Mouse (Mus musculus) spleen, postnatal 14 days (tissue): ENCODE measurements around the gene Musk.

ENCODE experiments used
- DNase-seq, 2 experiments: peaks; one replicate each; pipeline ENCODE4 v3.0.0; 2021 to 2022; ENCODE audit warnings: low spot score in 2 of 2

The Musk gene

GRCm38 (mm10) chr4:58413188-58414185, 127.7 kb downstream of the Musk start:
- DNase-seq = no peak

GRCm38 (mm10) chr4:58415537-58415936, 129.8 kb downstream of the Musk start:
- no peak for DNase-seq

GRCm38 (mm10) chr4:58417319-58417718, 131.6 kb downstream of the Musk start:
- no peak for DNase-seq

GRCm38 (mm10) chr4:58419225-58419624, 133.5 kb downstream of the Musk start:
- no peak for DNase-seq

GRCm38 (mm10) chr4:58423276-58423930, 137.6 kb downstream of the Musk start:
- no peak for DNase-seq
